Mouse (Mus musculus): ENCODE results near the gene Casc3. TPM values are rescaled to one million over a fixed set of nuclear protein-coding genes. Genes with fewer than 3 reads are reported as not detected.
A peak's percentile ranks its signal among the peaks of the same experiment; 100 is the strongest.

The Casc3 gene
- polyA plus RNA-seq, 1 experiment from 2014 or later, result 56.3 TPM

DNA sequence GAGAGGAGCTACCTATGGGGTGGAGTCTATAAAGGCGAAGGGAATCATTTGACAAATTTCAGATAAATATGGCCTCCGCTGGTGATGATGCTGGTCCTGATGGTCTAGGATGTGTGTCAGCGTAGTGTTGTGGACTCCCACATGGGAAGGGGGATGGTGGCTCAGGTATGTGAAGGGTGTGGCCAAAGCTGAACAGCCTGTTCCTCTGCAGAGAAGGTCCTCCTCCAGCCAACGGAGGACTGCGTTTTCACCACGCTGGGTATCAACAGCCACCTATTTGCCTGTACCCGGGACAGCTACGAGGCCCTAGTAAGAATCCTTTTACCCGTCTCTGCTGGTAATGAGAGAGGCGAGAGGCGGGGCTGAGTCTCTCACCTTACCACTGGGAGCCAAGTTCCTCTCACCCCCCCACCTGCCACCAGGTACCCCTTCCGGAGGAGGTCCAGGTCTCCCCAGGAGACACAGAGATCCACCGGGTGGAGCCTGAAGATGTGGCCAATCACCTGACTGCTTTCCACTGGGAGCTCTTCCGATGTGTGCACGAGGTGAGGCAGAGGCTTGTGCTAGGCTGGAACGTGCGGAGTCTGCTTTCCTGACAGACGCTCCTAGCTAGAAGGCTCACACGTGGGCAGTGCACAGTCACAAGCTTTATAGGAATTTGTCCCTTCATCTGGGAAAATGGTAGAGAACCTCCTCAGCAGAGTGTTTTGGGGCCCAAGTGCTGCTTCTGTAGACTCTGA, 42.3 kb downstream of the Casc3 start:
- Histone ChIP-seq H3K4me2 (no peak overlapping the region), H3K36me3 (replicated peaks) (no peaks in the 10 kb centered on the region), H3K27me3 (replicated peaks) (no peaks in the 10 kb centered on the region), H3K9ac (no peak overlapping the region), H3K27ac (no peak overlapping the region), H3K9me3 (no peaks in the 10 kb centered on the region), H3K4me3 (no peak overlapping the region), H3K4me1 (peaks cover 20% of the 10 kb centered on the region)
- ATAC-seq (replicated peaks), result no peak
- WGBS, result 70% methylated on average over 19 of the region's 19 CpGs

DNA sequence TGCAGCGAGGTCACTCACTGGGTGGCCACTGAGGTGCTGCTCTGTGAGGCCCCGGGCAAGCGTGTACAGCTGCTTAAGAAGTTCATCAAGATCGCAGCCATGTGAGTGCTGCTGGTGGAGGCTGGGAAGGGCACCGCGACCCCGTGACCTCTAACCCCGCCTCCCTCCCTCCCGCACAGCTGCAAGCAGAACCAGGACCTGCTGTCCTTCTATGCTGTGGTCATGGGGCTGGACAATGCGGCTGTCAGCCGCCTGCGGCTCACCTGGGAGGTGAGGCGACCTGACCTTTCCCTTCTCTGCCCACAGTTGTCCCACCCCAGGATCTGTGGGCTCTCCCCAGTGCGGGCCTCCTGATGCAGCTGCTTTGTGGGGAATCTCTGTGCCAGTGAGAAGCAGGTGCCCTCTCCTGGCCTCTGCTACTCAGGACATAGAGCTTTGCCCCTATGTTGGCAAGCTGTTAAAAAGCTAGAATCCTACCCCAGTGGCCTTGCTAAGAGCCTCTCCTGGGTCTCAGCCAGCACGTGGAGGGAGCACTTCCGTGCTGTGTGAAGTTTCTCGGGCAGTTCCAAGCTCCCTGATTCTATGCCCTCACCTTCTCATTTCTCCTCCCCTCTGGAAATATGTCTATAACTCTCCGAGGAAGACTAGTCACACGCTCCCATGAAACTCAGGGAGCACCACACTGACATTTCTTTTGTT, 44.6 kb downstream of the Casc3 start:
- H3K4me2 ChIP-seq, result no peak overlapping the region

DNA sequence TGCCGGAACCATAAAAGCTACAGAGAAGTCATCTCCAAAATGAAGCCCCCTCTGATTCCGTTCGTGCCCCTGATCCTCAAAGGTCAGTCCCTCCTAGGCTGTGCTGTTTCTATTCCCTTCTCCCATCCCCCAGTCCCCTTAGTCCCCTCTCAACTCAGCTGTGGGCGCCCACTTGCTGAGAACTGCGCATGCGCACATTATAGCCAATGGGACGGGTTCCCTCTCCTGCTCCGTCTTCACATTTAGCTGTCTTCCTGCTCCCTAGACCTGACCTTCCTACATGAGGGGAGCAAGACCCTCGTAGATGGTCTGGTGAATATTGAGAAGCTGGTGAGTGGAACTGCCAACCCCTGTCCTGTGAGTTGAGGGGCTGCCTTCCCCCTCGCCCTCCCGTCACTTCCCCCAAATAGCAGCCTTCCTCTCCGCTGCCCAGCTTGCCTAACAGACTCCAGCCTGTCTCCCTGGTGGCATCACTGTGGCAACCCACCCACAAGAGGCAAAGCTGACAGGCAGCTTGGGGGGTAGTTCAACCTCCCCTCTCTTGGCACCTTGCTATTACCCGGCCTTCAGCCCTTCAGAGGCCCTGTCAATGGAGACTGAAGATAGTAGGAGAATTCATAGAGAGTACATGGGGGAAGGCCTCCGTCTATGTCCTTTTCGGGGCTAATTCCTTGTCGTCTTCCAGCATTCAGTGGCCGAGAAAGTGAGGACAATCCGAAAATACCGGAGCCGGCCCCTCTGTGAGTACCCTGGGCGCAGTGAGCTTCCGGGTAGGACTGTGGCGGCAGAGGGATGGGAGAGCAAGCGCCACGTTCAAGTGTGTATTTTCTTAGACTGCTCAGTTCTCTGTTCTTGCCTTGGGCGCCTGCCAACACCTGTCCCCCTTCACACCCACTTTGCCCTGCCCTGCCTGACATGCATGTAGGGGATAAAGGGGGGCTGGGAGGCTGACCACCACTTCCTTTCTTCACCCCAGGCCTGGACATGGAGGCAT, 45.7 kb downstream of the Casc3 start:
- 58% methylated on average over 26 of the region's 26 CpGs for WGBS
- H3K36me3 ChIP-seq (replicated peaks), result no peaks in the 10 kb centered on the region
- H3K4me3 ChIP-seq, result peak overlapping the region; percentile 18; the same call in 1 of the 2 replicates
- peak overlapping the region; percentile 37 for H3K4me2 ChIP-seq
- 0 out of 2 replicates have a peak overlapping the region, but pooled peaks have one; percentile 44 for H3K27ac ChIP-seq
- H3K9ac ChIP-seq, result peak overlapping the region; percentile 19; the same call in 1 of the 2 replicates
- ATAC-seq (replicated peaks), result peak; percentile 57; the same call in 1 of the 2 replicates
- H3K27me3 ChIP-seq (replicated peaks), result no peaks in the 10 kb centered on the region
- peaks cover 20% of the 10 kb centered on the region for H3K4me1 ChIP-seq
- no peaks in the 10 kb centered on the region for H3K9me3 ChIP-seq

More for the DNA sequence above, 44.6 kb downstream of the Casc3 start:
- Histone ChIP-seq H3K9me3 (no peaks in the 10 kb centered on the region), H3K36me3 (replicated peaks) (no peaks in the 10 kb centered on the region), H3K4me1 (peaks cover 20% of the 10 kb centered on the region), H3K27ac (no peak overlapping the region), H3K9ac (no peak overlapping the region), H3K4me3 (no peak overlapping the region), H3K27me3 (replicated peaks) (no peaks in the 10 kb centered on the region)
- ATAC-seq (replicated peaks), result no peak
- WGBS, result 10% methylated on average over 19 of the region's 19 CpGs

GRCm38 (mm10) chr11:98854116-98854515, 49.4 kb downstream of the Casc3 start:
- no peak overlapping the region for H3K27ac ChIP-seq
- no peaks in the 10 kb centered on the region for H3K36me3 ChIP-seq (replicated peaks)
- H3K9me3 ChIP-seq, result no peaks in the 10 kb centered on the region
- 82% methylated on average over 8 of the region's 8 CpGs for WGBS
- no peak overlapping the region for H3K4me2 ChIP-seq
- no peaks in the 10 kb centered on the region for H3K27me3 ChIP-seq (replicated peaks)
- H3K4me1 ChIP-seq, result peaks cover 18% of the 10 kb centered on the region
- H3K4me3 ChIP-seq, result no peak overlapping the region
- no peak overlapping the region for H3K9ac ChIP-seq
- no peak for ATAC-seq (replicated peaks)

- Histone ChIP-seq H3K36me3 (replicated peaks) (no peaks in the 10 kb centered on the region), H3K4me2 (no peak overlapping the region), H3K27ac (no peak overlapping the region), H3K9me3 (no peaks in the 10 kb centered on the region), H3K9ac (no peak overlapping the region), H3K4me3 (no peak overlapping the region), H3K4me1 (peaks cover 13% of the 10 kb centered on the region; the same call in 1 of the 2 replicates), H3K27me3 (replicated peaks) (no peaks in the 10 kb centered on the region)
- WGBS, result 93% methylated on average over 2 of the region's 2 CpGs
- ATAC-seq (replicated peaks), result no peak
These were observed 50.0 kb downstream of the Casc3 start for GRCm38 (mm10) chr11:98854659-98855058.

DNA sequence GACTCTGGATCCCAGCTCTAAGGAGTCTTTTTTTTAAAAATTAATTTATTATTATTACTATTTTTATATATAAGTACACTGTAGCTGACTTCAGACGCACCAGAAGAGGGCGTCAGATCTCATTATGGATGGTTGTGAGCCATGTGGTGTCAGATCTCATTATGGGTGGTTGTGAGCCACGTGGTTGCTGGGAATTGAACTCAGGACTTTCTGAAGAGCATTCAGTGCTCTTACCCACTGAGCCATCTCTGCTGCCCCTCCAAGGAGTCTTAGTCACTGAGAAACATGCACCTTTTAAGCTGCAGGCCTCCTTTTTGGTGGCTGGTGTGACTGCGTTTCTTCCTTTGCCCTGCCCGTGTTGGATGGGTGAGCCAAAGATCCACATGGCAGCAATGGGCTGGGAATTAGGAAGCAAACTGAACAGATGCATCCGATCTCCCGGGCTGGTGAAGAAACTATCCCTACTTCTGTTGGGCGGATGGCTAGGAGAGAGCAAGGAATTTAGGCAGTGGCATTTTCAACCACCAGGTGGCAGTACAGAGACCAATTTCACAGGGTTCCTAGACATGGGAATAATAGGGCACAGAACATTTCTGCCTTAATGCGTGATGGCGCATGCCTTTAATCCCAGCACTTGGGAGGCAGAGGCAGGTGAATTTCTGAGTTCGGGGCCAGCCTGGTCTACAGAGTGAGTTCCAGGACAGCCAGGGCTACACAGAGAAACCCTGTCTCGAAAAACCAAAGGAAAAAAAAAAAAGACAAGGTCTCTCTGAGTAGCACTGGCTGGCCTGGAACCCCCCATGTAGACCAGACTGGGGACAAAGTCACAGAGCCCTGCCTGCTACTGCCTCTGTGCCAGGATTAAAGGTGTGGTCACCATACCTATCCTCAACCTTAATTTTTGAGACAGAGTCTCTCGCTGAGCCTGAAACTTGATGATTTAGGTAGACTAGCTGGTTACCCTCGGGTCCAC, 54.3 kb downstream of the Casc3 start:
- Histone ChIP-seq H3K27me3 (replicated peaks) (no peaks in the 10 kb centered on the region), H3K4me2 (no peak overlapping the region), H3K4me3 (no peak overlapping the region), H3K27ac (no peak overlapping the region), H3K9ac (no peak overlapping the region), H3K9me3 (no peaks in the 10 kb centered on the region), H3K4me1 (peaks cover 5% of the 10 kb centered on the region; the same call in 1 of the 2 replicates), H3K36me3 (replicated peaks) (no peaks in the 10 kb centered on the region)
- WGBS, result 34% methylated on average over 14 of the region's 14 CpGs
- no peak for ATAC-seq (replicated peaks)

- no peaks in the 10 kb centered on the region for H3K27me3 ChIP-seq (replicated peaks)
- peak; percentile 91 for ATAC-seq (replicated peaks)
These were observed 58.5 kb downstream of the Casc3 start, which contains the start of gene Wipf2 for GRCm38 (mm10) chr11:98863028-98863750. TSS of gene Wipf2 (plus strand) at chr11:98863638.

GRCm38 (mm10) chr11:98863751-98864429, 59.2 kb downstream of the Casc3 start:
- Histone ChIP-seq H3K9me3 (no peaks in the 10 kb centered on the region), H3K4me3 (peak overlapping the region; percentile 59), H3K36me3 (replicated peaks) (peaks cover 5% of the 10 kb centered on the region; the same call in 1 of the 2 replicates), H3K4me2 (peak overlapping the region; percentile 56), H3K4me1 (peaks cover 21% of the 10 kb centered on the region), H3K9ac (peak overlapping the region; percentile 64), H3K27ac (peak overlapping the region; percentile 96), H3K27me3 (replicated peaks) (no peaks in the 10 kb centered on the region)
- peak; percentile 80 for ATAC-seq (replicated peaks)
- WGBS, result 1% methylated on average over 39 of the region's 39 CpGs

More at GRCm38 (mm10) chr11:98863028-98863750, 58.5 kb downstream of the Casc3 start, which contains the start of gene Wipf2:
- peak within 1 kb of the TSS; percentile 96 for H3K27ac ChIP-seq
- peak within 1 kb of the TSS; percentile 59 for H3K4me3 ChIP-seq
- H3K9me3 ChIP-seq, result no peaks in the 10 kb centered on the region
- H3K4me2 ChIP-seq, result peak within 1 kb of the TSS; percentile 67
- WGBS, result 7% methylated on average over 37 of the region's 41 CpGs
- H3K36me3 ChIP-seq (replicated peaks), result peaks cover 4% of the 10 kb centered on the region; the same call in 1 of the 2 replicates
- peak within 1 kb of the TSS; percentile 64 for H3K9ac ChIP-seq
- H3K4me1 ChIP-seq, result peaks cover 20% of the 10 kb centered on the region

DNA sequence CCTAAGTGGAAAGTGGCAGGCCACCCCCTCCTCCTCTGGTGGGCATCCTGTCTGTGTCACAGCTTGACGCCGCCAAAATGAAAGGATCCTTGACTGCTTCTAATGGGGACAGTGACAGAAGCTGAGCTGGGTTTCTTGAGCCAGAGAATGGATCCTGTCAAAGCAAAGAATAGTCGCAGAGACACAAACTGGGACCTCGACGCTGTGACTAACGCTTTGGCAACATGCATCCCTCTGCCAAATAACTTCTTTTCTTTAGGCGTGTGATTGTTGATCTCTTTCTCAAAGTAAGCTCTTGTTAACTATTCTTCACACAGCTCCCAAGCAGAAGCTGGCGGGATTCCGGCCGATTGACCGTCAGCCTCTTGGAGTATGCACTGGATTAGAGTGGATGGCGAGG, 62.6 kb downstream of the Casc3 start:
- H3K27me3 ChIP-seq (replicated peaks), result no peaks in the 10 kb centered on the region
- no peak for ATAC-seq (replicated peaks)
- H3K36me3 ChIP-seq (replicated peaks), result peaks cover 18% of the 10 kb centered on the region; the same call in 1 of the 2 replicates
- H3K4me1 ChIP-seq, result peaks cover 29% of the 10 kb centered on the region
- H3K4me2 ChIP-seq, result no peak overlapping the region
- WGBS, result 41% methylated on average over 12 of the region's 12 CpGs
- H3K4me3 ChIP-seq, result no peak overlapping the region
- H3K9ac ChIP-seq, result no peak overlapping the region
- H3K27ac ChIP-seq, result no peak overlapping the region
- H3K9me3 ChIP-seq, result no peaks in the 10 kb centered on the region

GRCm38 (mm10) chr11:98869906-98870305, 65.2 kb downstream of the Casc3 start:
- 90% methylated on average over 8 of the region's 8 CpGs for WGBS
- Histone ChIP-seq H3K4me3 (no peak overlapping the region), H3K27ac (no peak overlapping the region), H3K4me2 (no peak overlapping the region), H3K27me3 (replicated peaks) (no peaks in the 10 kb centered on the region), H3K36me3 (replicated peaks) (peaks cover 18% of the 10 kb centered on the region; the same call in 1 of the 2 replicates), H3K9ac (no peak overlapping the region), H3K9me3 (no peaks in the 10 kb centered on the region), H3K4me1 (peaks cover 17% of the 10 kb centered on the region; the same call in 1 of the 2 replicates)
- no peak for ATAC-seq (replicated peaks)
